Mouse (Mus musculus) urinary bladder, postnatal 25 days (tissue): ENCODE results near the gene Bak1.
A peak's percentile ranks its signal among the peaks of the same experiment; 100 is the strongest.

Source experiments
- DNase-seq: peaks from one replicate; pipeline ENCODE4 v3.0.0; 2022; ENCODE audit warnings: low spot score

Bak1 gene

GRCm38 (mm10) chr17:27048445-27049239, 19.8 kb upstream of the Bak1 start:
- no peak for DNase-seq

- DNase-seq, result no peak
Measured at GRCm38 (mm10) chr17:27047762-27048444, 19.1 kb upstream of the Bak1 start.

DNA sequence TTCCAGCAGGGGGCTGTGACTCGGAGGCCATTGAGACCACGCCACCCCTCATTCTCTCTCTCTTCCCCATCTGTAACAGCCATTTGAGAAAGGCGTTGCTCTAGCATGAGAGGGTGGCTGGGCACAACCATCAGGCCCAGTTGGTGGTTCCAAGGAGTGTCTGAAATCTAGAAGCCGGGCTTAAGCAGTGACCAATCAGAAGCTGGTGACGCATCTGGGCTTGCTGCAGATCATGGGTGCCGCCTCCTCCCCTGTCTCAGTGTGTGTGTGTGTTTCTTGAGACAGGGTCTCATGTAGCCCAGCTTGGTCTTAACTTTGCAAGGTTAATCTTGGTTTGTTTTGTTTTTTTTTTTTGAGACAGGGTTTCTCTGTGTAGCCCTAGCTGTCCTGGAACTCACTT, 16.4 kb upstream of the Bak1 start:
- DNase-seq, result no peak

- no peak for DNase-seq
Measured at GRCm38 (mm10) chr17:27042840-27043239, 14.0 kb upstream of the Bak1 start.

DNA sequence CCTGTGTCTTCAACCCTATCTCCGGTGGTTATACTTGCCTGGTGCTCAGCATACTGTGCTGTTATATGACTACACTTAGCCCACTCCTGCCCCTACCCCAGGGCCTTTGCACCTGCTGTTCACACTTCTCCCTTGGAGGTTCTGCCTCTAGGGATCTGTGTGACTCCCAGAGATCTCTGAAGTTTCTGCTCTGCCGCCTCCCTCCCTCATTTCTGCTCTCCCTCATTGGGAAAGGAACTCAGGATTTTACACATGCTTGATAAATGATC, 12.9 kb upstream of the Bak1 start:
- DNase-seq, result no peak

- DNase-seq, result no peak
Measured at GRCm38 (mm10) chr17:27041046-27041786, 12.4 kb upstream of the Bak1 start.

GRCm38 (mm10) chr17:27040304-27041045, 11.7 kb upstream of the Bak1 start:
- no peak for DNase-seq

DNA sequence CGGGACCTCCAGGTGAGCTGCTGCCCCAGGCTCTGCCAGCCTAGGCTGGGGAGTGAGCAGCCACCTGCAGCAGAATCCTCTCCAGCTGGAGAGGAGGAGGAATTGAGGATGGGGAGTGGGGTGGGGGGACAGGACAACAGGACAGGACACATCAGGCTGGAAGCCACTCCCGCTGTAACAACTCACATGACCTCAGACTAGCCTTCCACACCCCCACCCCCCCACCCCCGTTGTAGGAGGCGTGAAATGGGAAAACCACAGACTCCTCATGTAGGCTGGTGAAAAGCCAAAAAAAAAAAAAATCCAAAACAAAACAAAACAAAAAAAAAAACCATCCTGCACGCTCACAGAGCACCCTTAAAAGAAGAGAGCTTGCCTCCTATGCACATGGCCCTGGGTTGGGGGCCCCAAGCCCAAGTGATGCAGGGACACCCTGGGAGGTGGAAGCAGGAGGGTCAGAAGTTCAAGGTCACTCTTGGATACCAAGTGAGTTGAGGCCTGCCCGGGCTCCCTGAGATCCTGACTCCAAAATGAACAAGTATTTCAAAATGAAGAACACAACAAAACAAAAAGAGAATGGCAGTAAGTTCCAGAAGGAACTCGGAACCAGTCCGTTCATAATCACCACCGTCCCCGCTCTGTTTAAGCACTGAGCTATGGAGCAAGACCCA, 10.8 kb upstream of the Bak1 start:
- no peak for DNase-seq

DNA sequence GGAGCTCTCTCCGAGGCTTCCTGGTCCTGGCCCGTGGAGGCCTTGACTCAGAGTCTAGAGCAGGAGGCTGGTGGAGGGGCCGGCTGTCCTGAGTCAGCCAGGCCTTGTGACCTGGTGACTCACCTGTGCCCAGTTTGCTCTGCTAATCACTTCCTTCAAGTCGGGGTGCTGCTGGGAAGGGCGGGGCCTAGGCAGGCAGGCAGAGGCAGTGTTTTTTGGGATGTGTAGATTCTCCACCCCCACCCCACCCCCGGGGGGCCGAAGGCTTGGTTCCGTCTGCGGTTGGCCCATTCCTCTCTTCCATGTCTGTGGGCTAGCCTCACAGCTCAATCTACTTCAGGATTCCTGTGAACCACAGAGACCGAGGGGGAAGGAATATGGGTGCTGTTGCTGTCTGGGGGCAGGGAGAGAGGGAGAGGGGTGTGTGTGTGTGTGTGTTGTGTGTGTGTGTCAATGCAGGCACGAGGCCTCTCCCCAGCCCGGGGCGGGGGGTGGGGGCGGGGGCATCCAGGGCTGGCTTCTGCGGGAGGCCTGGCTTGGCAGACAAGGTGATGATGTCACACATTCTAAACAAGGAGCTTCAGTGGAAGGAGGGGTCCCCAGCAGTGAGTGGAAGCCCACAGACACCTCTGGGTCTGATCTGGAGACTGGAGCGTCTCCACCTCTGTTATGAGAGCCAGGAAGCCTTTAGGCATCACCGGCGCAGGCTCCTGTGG, 9.7 kb upstream of the Bak1 start:
- peak; percentile 53 for DNase-seq

DNA sequence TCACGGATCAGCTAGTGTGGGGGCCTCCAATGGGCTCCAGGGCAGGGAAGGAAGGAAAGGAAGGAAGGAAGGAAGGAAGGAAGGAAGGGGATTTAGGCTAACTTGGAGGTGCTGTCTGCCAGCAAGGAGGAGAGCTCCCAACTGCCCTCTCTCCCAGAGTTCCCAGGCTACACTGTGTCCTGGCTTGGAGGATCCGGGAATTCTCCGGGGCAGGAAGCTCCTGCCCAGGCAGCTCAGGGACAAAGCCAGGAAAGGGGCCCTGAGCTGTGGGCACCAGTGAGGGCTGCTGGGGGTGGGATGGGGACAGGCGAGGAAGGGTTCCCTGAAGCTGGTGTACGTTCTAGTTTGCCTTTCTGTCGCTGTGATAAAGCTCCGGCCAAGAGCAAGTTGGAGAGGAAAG, 7.7 kb upstream of the Bak1 start:
- no peak for DNase-seq

- DNase-seq, result peak; percentile 78
Measured at GRCm38 (mm10) chr17:27032869-27033268, 4.1 kb upstream of the Bak1 start.

- DNase-seq, result no peak
Measured at GRCm38 (mm10) chr17:27032328-27032727, 3.5 kb upstream of the Bak1 start.

DNA sequence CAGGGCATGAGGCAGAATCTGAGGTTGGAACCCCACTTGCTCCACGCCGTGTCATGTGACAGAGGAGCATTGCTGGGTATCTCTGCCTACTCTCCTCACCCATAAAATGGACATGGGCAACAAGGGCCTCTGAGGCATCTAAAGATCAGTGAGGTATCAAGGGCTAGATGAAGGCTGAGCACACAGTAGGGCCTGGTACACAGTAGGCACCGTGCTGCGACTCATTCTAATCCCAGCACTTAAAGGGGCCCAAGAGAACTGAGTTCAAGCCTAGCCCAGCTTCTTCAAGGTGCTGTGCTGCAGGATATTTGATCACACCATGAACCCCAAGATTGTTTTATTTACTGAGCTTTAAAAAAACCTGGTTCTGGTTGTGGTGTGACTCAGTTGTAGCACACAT, 2.1 kb upstream of the Bak1 start:
- no peak for DNase-seq

DNA sequence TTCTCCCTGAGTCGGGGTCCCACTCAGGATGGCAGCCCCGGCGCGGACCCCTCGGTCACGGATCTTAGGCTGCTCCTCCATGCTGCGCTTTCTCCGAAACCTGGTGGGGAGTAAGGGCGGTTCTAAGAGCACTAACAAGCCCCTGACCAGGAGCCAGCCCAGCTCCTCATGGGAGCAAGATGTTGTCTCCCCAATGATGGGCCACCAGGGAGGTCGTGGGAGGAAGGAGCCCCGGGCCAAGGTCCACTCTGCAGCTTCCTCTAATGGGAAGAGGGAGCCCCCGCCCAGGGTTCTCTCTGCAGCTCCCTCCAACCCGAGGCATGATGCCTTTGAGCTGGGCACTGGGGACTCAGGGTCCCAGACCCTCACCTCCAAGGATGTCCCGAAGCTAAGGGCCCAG, 622 bp upstream of the Bak1 start:
- no peak for DNase-seq

DNA sequence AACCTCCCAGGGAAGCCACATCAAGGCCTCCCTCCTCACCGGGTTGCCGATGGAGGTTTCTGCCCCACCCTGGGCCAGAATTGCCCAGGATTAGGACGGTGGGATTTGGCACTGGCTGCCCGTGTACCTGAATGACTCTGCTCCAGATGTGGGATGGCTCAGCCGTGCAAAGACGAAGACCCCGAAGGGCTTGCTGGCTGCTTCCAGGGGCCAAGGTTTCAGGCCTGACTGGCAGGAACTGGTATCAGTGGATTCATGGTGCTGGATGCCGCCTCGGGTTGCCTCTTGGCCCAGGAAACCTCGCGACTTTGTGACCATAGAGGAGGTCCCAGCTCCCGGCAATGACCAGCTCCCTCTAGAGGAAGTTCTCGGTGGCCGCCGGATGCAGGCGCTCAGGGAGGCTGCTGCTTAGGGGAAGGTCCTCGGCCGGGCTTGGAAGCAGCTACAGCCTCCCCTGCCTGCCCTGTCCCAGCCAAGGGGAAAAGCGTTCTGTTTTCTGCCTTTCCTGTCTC, 469 bp downstream of the Bak1 start:
- peak; percentile 82 for DNase-seq

DNA sequence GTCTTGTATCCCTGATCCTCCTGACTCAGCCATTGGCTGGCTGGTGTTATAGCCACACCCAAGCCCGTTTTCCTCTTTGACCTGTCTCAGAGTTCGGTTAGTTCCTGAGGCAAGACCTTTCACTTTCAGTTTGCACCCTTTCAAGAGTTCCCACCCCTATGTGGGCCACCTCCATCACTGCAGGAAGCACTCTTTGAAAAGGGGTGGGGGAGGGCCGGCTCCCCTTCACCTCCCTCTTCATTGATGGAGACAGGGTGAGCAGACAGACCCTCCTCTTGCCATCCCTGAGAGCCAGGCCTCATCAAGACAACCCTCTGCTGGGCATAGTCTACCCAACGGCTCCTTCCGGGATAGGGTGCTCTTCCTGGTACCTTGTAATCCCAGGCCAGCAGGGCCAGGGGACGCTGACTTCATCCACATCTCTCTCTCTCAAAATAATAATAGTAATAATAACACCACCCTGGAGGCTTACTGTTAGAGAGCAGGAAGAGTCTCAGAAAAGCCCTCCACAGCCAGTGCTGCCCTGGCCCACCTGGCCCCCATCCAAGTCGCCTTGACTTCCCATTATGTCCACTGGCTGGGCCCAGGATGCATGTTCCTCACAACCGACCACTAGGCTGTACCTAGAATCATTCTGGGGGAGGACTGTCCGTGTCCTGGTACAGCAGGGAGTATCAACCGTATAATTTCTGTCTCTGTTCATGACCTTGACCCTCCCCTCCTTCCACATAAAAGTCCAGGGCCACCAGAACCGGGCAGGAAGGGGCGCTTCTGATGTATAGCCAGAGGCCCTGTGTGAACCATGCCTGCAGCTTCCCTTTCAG, 1.1 kb downstream of the Bak1 start:
- DNase-seq, result no peak

- DNase-seq, result no peak
Measured at GRCm38 (mm10) chr17:27025951-27026350, 2.9 kb downstream of the Bak1 start.

GRCm38 (mm10) chr17:27025326-27025902, 3.4 kb downstream of the Bak1 start:
- no peak for DNase-seq

DNA sequence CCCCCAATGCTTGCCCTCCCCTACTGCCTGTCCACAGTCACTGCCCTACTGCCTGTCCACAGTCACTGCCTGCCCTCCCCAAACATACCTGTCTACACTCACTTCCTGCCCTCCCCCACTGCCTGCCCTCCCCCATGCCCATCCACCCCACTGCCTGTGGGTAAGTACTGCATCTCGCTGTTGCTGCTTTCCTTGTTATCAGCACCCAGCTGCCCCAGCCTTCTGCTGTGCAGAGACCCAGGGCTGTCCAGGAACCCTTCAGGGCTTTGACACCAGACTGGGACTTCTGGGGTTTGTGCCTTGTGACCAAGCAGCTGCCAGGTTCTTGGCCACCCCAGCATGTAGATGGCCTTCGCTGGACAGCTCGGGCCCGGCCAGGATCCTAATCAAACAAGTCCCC, 5.5 kb downstream of the Bak1 start:
- DNase-seq, result no peak

GRCm38 (mm10) chr17:27021736-27022135, 7.1 kb downstream of the Bak1 start:
- DNase-seq, result no peak
